Mouse (Mus musculus) kidney, postnatal 4 days (tissue): ENCODE measurements around the gene Cd302.
A peak's percentile ranks its signal among the peaks of the same experiment; 100 is the strongest.

ENCODE experiments used
- DNase-seq, 2 experiments: peaks; one replicate each; pipeline ENCODE4 v3.0.0; 2021; ENCODE audit warnings: mixed read lengths in 2 of 2

Cd302 gene

DNA sequence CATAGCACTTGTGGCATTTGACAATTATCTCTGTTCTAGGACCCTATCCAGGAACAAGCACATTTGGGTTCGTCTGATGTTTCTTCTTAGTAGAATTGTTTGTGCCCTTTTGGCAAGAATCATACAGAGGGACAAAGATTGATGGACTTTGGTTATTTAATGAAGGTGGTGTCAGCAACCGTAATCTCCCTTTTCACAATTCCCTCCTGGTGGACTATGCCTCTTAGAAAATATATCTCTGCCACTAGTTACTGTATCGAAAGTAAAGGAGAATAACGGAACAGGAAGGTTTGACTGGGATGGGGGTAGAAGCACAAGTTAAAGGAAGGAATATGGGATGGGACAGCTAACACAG is at the start of gene Cd302:
Gene Cd302, minus strand, starts transcription at position 22 of the 355 bp plus-strand sequence.
- no peak for DNase-seq

DNA sequence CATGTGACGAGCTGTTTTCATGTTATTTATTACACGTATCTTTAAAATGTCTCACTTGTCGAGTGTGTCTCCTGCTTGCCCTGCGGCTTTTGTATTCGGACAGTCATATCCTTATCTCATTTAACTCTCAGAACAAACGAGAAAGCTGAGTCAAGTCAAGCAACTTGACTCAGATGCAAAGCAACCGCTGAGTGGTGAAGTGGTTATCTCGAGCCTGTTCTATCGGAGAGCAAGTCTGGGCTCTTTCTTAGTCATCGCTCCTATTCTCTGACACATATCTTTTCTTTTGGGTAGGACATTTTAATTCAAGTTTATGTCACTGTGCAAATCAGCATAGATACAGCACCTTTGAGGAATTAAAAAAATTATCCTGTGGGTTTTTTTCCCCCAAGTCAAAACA is 44.4 kb upstream of the Cd302 start:
- DNase-seq: no peak

DNA sequence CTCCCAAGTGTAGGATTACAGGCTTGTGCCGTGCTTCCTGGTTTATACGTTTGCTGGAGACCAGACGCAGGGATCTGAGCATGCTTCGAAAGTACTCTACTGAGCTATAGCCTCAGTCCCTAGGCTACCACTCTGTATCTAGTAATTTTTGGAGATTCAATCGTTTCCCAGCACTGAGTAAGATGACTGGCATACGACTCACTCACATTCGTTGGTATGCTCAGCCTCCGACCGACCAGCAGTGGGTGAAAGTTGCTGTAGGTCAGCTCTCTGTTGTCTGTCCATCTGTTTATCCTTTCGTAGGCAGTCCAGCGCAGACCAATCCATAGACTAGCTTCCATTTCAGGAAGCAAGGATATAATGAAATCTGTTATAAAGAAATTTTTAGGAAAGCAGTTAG is 43.3 kb upstream of the Cd302 start:
- no peak for DNase-seq

DNA sequence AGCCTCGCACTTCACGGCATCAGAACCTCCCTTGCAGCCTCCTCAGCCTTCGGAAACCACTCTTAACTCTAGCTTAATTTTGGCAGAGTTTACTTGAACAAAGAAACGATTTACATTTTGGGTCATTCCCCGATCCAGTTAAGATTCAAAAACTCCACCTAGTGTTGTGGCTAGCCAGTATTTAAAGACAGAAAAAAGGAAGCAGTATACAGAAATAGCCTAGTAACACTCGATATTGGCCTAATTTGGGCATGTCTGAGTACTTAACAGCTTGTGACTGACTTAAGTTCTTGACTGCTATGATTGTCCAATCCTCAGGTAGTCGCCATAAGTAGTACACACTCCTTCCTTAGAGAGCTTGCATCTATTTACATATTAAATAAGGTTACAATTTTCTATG is 42.7 kb upstream of the Cd302 start:
- DNase-seq: no peak

DNA sequence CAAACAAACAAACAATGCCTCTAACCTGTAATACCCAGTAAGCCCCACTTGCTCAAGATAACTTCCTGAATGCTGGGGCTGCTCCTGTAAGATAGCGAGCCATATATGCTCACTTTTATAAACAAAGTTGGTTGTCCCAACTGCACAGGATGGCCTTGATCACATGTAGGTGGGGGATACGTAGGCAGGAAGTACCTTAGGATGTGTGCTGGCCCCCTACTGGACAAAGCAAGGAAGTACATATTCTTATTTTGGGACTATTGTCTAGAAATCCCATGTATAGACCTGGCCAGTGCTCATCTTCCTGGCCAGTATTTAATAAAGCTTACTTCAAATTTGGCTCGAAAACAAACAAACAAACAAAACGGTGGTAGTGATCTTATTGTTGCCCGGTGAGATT is 39.1 kb upstream of the Cd302 start:
- no peak for DNase-seq

DNA sequence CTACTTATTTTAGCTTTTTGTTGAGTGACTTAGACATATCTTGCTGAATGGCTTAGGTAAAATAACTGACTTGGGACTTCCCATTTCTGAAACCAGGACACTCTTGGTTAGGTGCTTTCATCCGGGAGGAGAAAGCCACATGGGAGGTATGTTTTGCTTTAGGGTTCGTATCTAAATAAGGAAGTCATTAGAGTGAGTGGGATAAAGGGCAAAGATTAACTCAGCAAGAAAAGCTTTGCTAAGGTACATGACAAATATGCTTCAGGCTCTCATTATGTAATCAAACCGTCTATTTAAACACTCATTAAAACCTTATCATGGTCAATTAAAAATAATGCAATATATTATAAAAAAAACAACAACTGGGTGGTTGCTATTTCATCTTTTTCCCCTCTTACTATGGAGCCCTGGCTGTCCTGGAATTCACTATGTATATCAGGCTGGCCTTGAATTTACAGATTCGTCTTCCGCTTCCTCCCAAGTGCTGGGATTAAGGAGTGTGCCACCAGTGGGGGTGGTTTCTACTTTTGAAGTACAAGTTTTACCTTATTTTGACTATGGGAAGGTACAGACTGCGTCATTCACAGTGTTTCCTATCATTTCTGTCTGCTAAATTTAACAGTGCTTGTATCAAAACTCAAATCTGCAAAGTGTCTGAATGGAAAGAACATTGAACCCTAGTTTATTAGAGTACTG is 37.9 kb upstream of the Cd302 start:
- no peak for DNase-seq

DNA sequence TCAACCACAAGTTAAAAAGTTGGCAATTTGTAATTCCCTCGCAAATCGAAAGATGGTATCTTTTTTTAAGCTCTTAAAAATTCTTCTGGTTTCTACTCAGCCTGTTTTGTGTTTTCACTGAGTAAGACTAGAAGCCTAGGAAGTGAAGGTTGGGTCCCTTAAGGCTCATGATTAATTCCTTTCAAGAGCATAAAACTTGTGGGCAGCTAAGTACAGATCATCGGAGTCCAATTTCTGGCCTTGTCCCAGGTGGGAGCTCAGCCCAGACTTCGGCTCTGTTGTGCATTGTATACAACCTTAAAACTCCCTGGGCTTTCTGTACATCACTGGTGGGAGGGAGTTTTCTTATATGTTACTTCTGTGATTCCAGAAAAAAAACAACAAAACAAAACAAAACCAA is 19.5 kb upstream of the Cd302 start:
- no peak for DNase-seq

DNA sequence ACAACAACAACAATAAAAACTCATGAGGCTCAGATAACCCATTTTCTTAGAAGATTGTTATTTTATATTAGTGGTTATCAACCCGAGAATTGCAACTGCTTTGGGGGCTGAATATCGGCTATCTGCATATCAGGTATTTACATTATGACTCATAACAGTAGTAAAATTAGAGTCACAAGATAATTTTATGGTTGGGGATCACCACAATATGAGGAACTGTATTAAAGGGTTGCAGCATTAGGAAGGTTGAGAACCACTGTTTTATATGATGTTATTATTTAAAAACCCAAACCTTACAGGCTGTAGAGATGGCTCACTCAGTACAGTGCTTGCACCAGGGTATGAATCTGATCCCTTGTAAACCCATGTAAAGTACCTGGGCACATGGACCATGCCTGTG is 15.0 kb upstream of the Cd302 start:
- DNase-seq: no peak

DNA sequence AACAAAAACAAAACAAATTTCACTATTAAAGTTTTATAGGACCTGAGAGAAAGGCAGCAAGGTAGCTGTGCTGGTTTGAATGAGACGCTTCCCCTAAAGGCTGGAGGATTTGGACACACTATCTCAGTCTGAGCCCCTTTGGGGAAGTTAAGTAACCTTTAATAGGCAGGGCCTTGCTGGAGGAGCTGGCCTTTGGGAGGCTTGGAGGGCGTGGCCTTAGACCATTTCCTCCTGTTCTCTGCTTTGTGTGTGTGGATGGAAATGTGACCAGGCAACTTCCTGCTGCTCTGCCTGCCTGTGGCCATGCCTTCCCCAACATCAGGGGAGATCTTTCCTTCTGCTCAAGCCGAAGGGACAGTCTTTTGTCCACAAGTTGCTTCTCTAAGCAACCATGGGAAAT is 14.0 kb upstream of the Cd302 start:
- no peak for DNase-seq

DNA sequence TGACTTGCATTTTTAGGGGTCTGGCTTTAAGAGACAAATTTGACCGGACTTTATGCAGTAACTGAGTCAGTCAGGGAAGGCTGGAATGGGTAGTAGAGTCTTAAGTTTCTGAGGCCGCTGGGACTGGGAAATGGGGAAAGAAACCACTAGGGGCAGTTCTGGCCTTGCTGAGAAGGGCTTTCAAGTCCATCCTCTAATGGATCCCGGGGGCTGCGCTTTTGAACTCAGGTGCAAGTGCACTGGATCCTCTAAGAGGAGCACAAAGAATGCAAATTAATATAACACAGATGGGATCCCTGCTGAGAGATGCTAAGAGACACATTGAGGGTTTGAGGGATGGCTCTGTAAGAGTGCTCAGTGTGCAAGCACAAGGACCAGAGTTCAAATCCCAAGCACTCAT is 7.1 kb upstream of the Cd302 start:
- no peak for DNase-seq

DNA sequence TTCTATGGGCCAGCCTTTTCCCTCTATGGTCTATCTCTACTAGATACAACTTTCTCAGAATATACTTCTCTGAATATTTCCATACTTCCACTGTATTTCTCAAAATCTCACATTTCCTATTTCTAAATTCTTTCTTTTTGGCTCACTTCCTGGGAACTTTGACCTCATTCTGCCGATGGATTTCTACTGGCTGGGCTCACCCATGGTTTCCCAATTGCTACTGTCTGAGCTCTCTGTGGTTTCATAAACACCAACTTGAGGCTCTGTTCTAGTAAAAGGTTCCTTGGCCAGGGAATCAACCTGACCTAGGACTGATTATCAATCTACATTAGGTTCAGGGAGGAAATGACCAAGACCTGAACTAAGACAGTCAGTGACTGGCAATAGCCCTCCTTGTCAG is 5.2 kb upstream of the Cd302 start:
- no peak for DNase-seq

DNA sequence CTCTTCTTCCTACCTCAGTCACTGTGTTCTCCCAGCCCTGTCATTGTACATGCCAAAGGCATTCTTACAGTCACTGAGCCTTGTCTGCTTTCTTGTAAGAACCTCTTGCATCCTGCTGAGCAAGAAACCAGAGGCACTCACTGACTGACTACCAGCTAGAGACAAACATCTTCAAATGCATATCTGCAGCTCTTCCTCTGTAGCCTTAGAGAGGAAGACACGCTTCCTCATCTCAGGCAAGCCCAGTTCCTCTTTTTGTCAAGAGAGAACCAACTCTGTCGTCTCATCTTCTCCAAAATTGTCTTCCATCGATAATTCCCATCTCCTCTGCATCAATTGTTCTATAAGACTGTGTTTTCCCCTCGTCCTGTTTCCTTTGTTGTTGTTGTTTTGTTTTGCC is 4.3 kb upstream of the Cd302 start:
- DNase-seq: no peak

DNA sequence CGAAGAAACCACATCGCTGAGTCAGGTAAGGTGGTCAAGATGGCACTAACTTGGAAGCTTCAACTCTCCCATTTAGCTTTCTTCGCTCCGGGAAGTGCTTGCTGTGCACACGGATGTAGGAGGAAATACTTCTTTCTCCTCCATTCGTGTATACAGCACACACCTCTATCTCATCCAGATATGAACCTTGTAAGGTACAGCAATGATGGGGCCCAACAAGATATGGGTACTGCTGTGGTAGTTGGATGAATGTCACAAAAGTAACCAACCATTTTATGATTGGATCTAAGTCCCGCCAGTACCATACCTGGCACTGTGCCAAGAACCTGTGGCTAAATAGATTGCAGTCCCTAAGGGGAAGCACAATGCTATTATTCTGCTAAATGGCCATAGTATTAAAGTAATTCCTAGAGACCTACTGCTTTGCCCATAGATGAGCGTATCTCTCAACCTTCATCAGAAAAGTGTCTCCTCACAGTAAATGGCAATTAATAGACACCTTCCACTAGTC is 874 bp upstream of the Cd302 start:
- DNase-seq: no peak

DNA sequence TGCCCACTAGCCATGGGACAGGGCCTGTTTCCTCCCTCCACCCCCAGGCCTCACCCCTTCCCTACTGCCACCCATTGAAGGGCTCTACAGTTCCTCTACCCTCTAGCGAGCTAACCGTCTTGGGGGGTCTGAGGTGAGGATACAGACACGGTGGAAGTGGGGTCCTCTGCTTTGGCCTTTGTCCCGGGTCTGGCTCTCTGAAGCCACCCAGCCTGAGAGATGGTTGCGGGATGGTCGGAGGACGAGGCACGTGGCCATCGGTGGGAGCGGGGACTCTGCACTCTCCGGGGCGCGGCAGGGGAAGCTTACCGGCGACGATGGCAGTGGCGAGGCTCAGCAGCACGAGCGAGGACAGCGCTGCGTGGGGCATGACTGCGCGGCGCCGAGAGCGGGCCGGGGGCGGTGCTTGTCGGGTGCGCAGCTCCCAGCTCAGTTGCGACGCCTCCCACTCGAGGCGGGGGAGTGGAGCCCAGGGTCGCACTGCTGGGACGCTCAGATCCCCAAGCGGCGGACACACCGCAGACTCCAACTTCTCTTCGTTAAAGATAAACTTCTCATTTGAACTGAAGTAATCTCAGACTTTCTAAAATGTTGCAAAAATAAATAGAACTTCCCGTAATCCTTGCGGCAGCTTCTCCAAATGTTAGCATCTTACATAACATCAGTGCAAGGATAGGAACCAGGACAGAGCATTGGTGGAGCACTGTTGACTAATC is 379 bp downstream of the Cd302 start:
- DNase-seq: peak; percentile 84 to 90

DNA sequence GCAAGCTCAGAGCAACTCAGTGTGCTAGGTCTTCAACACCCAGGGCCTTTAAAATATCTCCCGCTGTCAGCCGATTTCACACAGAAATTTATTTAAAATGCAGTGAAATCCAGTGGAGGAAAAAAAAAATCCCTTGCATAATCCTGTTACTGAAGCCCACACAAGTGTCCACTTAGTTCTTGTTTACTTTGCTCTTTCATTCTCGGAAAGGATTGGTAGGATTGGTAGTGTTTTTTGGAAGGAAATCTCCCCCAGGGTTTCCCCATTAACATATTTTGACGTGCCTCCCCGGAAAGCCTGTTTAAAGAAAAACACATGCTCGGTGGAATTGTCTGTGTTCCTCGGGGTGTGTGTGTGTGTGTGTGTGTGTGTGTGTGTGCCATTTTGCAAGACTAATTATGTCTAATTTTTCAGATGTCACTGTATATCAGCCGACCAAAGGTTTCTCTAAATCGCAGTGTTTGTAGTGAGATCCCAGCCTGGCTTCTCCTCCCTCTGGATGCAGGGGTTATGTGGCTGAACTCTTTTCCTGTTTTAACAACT is 1.0 kb downstream of the Cd302 start:
- DNase-seq: no peak

DNA sequence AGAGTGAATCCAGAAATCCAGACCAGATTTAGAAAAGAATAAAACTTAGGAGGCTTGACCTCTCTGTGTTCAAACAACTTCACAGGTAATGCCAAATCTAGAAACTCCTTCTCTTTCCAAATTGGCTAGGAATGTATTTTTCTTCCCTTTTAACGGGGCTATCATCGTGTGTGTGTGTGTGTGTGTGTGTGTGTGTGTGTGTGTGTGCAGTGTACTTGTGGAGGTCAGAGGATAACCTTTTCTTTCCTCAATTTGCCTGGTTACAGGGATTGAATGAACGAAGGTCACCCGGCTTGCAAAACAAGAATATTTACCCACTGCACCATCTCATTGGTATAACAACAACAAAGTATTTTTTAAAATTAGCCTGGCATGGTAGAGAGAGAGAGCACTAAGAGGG is 1.7 kb downstream of the Cd302 start:
- DNase-seq: no peak

DNA sequence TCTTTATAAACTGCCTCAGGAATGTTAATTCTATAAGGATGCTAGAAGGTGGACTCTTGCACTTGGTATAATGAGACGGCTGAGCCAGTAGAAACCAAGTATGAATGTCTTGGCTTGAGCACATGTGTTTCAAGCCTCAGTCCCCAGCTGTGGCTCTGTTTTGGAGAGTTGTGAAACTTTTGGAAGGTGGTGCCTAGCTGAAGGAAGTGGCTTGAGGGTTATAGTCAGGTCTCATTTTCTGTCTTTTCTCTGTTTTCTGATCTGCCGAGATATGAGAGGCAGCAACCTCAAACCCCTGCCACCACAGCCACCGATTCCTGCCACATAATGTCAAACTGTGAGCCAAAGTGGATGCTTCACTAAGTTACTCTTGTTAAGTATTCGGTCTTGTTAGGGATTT is 5.7 kb downstream of the Cd302 start:
- no peak for DNase-seq

DNA sequence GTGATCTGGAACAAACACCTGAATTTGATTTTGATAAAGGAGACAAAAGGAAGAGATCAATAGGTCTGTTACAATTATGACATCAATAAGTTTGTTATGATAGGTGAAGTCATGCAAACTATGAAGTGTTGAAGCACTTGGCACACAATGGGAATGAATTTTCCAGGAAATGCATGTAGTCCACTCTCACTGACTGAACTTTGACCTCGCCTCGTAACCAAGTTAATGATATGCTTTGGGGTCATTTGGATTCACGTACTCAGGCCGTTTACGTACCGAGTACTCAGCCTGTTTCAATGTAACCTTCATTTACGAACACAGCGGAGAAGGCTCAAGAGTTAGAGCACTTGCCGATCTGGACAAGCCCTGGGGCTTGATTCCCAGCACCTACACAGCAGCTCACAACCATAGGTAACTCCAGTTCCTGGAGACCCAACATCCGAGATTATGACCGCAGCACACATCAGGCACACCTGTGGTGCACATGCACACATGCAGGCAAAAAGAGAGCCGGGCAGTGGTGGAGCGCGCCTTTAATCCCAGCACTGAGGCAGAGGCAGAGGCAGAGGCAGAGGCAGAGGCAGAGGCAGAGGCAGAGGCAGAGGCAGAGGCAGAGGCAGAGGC is 14.3 kb downstream of the Cd302 start:
- DNase-seq: no peak

DNA sequence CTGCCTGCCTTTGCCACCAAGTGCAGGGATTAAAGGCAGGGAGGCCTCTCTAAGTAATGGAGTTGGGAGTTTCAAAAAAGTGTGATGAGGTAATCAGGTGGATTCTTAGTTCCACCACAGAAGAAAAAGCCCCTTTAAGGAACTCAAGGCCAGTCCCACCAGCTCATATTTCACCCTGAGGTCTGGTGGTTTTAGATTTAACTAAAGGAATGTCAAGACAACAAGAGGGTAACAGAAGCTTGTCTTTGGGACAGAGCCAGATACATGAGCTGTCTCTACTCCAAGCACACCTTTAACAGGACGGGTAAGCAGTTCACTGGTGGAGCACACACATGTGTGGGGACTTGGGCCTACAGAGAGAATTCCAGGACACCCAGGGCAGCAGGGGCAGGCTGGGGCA is 16.7 kb downstream of the Cd302 start:
- DNase-seq: no peak

DNA sequence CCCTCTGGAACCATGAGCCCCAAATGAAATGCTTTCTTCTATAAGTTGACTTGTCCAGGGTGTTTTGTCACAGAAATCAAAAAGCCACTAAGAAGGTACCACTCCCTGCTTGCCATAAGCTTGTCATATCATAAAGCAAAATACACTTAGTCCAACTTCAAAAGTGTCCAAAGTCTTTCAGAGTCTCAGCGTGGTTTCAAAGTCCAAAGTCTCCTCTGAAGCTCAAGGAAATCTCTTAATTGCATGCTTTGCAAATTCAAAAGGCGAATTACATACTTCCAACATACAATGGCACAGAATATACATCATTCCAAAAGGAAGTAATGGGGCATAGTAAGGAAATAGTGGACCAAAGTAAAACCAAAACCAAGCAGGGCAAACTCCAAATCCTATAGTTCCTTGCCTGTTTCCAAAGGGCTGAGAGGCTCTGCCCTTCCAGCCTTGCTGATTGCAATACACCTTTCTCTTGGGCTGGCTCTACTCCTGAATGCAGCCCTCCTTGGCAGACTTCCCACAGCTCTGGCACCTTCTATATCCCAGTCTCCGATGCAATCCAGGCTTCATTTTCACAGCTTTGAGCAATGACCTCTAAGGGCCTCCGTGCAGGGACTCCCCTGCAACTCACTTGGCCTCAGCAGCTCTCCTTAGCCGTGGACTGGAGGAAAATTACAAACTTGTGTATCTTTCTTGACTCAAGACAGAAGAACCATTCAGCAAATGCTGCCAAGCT is 23.5 kb downstream of the Cd302 start:
- no peak for DNase-seq

DNA sequence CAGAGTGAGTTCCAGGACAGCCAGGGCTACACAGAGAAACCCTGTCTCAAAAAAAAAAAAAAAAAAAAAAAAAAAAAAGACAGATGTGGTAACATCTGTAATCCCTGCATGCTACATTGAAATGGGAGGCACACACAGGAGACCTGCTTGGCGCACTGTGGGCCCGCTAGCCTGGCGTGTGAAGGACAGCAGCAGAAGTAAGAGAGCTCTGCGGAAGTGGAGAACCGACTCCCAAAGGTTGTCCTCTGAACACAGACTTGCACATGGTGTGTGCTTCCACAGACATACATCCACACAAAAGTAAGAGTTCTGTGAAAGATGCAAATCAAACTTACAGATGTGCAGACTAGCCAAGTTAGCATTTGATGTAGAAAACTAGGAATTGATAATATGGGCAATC is 25.1 kb downstream of the Cd302 start:
- DNase-seq: no peak

DNA sequence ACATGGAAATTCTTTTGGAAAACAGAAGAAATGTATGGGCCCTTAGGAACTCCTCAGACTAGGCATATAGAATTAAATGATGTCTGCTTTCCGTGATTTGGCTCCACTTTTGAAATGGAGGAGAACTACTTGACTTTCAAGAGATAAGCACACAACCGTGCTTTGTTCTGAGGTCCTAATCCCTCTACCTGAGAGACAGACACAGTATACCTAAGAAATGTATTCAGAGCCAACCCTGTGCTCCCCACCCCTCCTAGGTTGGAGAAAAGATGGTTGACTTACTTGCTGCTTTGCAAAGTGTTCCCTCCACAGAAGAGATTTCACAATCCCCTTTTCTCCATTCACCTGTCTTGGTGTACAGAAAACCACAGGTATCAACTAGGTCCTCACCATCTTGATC is 27.5 kb downstream of the Cd302 start:
- no peak for DNase-seq

DNA sequence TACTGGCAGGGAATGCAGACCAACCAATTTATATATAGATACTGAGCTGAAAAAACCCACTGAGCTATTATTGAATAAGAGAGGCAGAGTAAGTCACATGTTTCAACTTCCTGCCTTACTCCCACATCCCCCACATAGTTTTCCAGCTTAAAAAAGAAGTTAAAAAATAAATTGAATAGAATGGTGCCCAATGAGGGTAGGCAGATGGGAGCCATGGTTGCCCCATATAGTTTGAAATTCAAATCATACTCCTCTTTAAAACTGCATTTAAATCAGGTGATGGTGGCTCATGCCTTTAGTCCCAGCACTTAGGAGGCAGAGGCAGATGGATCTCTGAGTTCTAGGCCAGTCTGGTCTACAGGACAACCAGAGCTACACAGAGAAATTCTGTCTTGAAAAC is 30.8 kb downstream of the Cd302 start:
- no peak for DNase-seq
